Mouse (Mus musculus) hindbrain, embryonic 11.5 days (tissue): ENCODE data around the gene Ppp6r1. TPM values are rescaled to one million over a fixed set of nuclear protein-coding genes. Genes with fewer than 3 reads are reported as not detected.

Experiments
- ATAC-seq: fragments of 200-750 bp; cut with Nextera tagmentation; 2 replicates; pipeline ENCODE4 v1.8.0; 2017; ENCODE audit warnings: mild to moderate bottlenecking, moderate TSS enrichment, moderate library complexity; ENCODE audit not compliant: low FRiP score
- DNase-seq: peaks from one replicate; pipeline ENCODE4 v3.0.0-alpha.2; 2015; ENCODE audit warnings: low spot score
- H3K27ac ChIP-seq: fragments of 300-500 bp; sonication (generic); 2 replicates; pipeline ENCODE4 v1.5.1; 2014; ENCODE audit warnings: mild to moderate bottlenecking, low read depth, low read length
- H3K27me3 ChIP-seq: fragments of 300-500 bp; sonication (generic); 2 replicates; pipeline ENCODE4 v1.6.1; 2014; ENCODE audit warnings: mild to moderate bottlenecking, low read length, moderate library complexity, mixed read lengths; ENCODE audit not compliant: control insufficient read depth, insufficient read depth
- H3K36me3 ChIP-seq: fragments of 300-500 bp; sonication (generic); 2 replicates; pipeline ENCODE4 v1.6.1; 2014; ENCODE audit warnings: mild to moderate bottlenecking, low read length, moderate library complexity, mixed read lengths; ENCODE audit not compliant: control insufficient read depth, insufficient read depth
- H3K4me1 ChIP-seq: fragments of 300-500 bp; sonication (generic); replicated peaks from 2 replicates; pipeline ENCODE4 v1.6.1; 2014; ENCODE audit warnings: low read length, mixed read lengths; ENCODE audit not compliant: control insufficient read depth, insufficient read depth
- H3K4me2 ChIP-seq: fragments of 300-500 bp; sonication (generic); replicated peaks from 2 replicates; pipeline ENCODE4 v1.6.1; 2014; ENCODE audit warnings: mild to moderate bottlenecking, low read depth, low read length
- H3K4me3 ChIP-seq: fragments of 300-500 bp; sonication (generic); 2 replicates; pipeline ENCODE4 v1.5.1; 2014; ENCODE audit warnings: low read depth, low read length
- H3K9ac ChIP-seq: fragments of 300-500 bp; sonication (generic); 2 replicates; pipeline ENCODE4 v1.6.1; 2014; ENCODE audit warnings: low read depth, low read length
- H3K9me3 ChIP-seq: fragments of 300-500 bp; sonication (generic); 2 replicates; pipeline ENCODE4 v1.6.1; 2016; ENCODE audit warnings: low read length; ENCODE audit not compliant: control insufficient read depth
- WGBS: fragments of 180-500 bp; shearing (Covaris S2); extraction: QIAGEN DNeasy Blood & Tissue Kit; methylation state at CpG from one replicate; pipeline ENCODE4 v1.1.7; 2014; 5-methylcytosine and 5-hydroxymethylcytosine counted together
- polyA plus RNA-seq: library from polyadenylated mRNA; unstranded; fragments of >200 nt; fragmentation: Nextera tagmentation; extraction: Ambion mirVana; gene quantifications from 2 replicates; pipeline ENCODE4 v1.2.1, GENCODE M21; 2014

Gene Ppp6r1
- polyA plus RNA-seq, 1 experiment from 2014 or later, result 8.1 TPM

GRCm38 (mm10) chr7:4684203-4684602, 25.4 kb upstream of the Ppp6r1 start:
- Histone ChIP-seq H3K4me1 (no peaks in the 10 kb centered on the region), H3K4me2 (peak overlapping the region; percentile 64), H3K4me3 (peak overlapping the region; percentile 50), H3K27ac (no peak overlapping the region), H3K9ac (peak overlapping the region; percentile 49), H3K9me3 (no peaks in the 10 kb centered on the region), H3K27me3 (no peaks in the 10 kb centered on the region), H3K36me3 (0 out of 2 replicates have a peak, but pooled peaks cover 3% of the 10 kb centered on the region)
- no peak for DNase-seq
- WGBS, result under 1% methylated on average over 13 of the region's 13 CpGs
- ATAC-seq, result 0 out of 2 replicates have a peak, but pooled peaks have one; percentile 2

GRCm38 (mm10) chr7:4683307-4683706, 24.5 kb upstream of the Ppp6r1 start:
- WGBS, result 85% methylated on average over 5 of the region's 5 CpGs
- Histone ChIP-seq H3K4me1 (no peaks in the 10 kb centered on the region), H3K27ac (no peak overlapping the region), H3K9me3 (no peaks in the 10 kb centered on the region), H3K4me3 (no peak overlapping the region), H3K9ac (no peak overlapping the region), H3K4me2 (no peak overlapping the region), H3K27me3 (no peaks in the 10 kb centered on the region), H3K36me3 (0 out of 2 replicates have a peak, but pooled peaks cover 3% of the 10 kb centered on the region)
- ATAC-seq, result no peak
- no peak for DNase-seq

- no peak overlapping the region for H3K27ac ChIP-seq
- no peak overlapping the region for H3K4me3 ChIP-seq
- ATAC-seq, result no peak
- 93% methylated on average over 7 of the region's 7 CpGs for WGBS
- H3K9me3 ChIP-seq, result no peaks in the 10 kb centered on the region
- H3K4me2 ChIP-seq, result no peak overlapping the region
- no peaks in the 10 kb centered on the region for H3K27me3 ChIP-seq
- no peak for DNase-seq
- H3K4me1 ChIP-seq, result no peaks in the 10 kb centered on the region
- no peak overlapping the region for H3K9ac ChIP-seq
- H3K36me3 ChIP-seq, result peaks cover 3% of the 10 kb centered on the region; the same call in 1 of the 2 replicates
Observed at GRCm38 (mm10) chr7:4675200-4675599, 16.4 kb upstream of the Ppp6r1 start.

GRCm38 (mm10) chr7:4674114-4674731, 15.4 kb upstream of the Ppp6r1 start:
- Histone ChIP-seq H3K4me2 (no peak overlapping the region), H3K4me3 (no peak overlapping the region), H3K36me3 (peaks cover 3% of the 10 kb centered on the region; the same call in 1 of the 2 replicates), H3K27me3 (no peaks in the 10 kb centered on the region), H3K4me1 (no peaks in the 10 kb centered on the region), H3K27ac (no peak overlapping the region), H3K9me3 (no peaks in the 10 kb centered on the region), H3K9ac (no peak overlapping the region)
- WGBS, result 92% methylated on average over 12 of the region's 12 CpGs
- DNase-seq, result no peak
- ATAC-seq, result no peak

- Histone ChIP-seq H3K36me3 (no peaks in the 10 kb centered on the region), H3K27me3 (no peaks in the 10 kb centered on the region)
Observed at GRCm38 (mm10) chr7:4671956-4672355, 13.1 kb upstream of the Ppp6r1 start.

GRCm38 (mm10) chr7:4670655-4671255, 11.9 kb upstream of the Ppp6r1 start:
- DNase-seq (no peak), ATAC-seq (no peak)
- H3K36me3 ChIP-seq, result 0 out of 2 replicates have a peak, but pooled peaks cover 4% of the 10 kb centered on the region
- no peak overlapping the region for H3K4me2 ChIP-seq
- no peak overlapping the region for H3K4me3 ChIP-seq
- H3K27me3 ChIP-seq, result no peaks in the 10 kb centered on the region
- H3K4me1 ChIP-seq, result no peaks in the 10 kb centered on the region
- no peaks in the 10 kb centered on the region for H3K9me3 ChIP-seq
- 94% methylated on average over 8 of the region's 8 CpGs for WGBS
- no peak overlapping the region for H3K9ac ChIP-seq
- no peak overlapping the region for H3K27ac ChIP-seq

More at GRCm38 (mm10) chr7:4671956-4672355, 13.1 kb upstream of the Ppp6r1 start:
- 75% methylated on average over 4 of the region's 4 CpGs for WGBS
- Histone ChIP-seq H3K27ac (no peak overlapping the region), H3K4me3 (no peak overlapping the region), H3K9ac (no peak overlapping the region), H3K4me2 (no peak overlapping the region), H3K9me3 (no peaks in the 10 kb centered on the region), H3K4me1 (no peaks in the 10 kb centered on the region)
- DNase-seq (no peak), ATAC-seq (no peak)

GRCm38 (mm10) chr7:4669156-4669555, 10.3 kb upstream of the Ppp6r1 start:
- Histone ChIP-seq H3K9me3 (no peaks in the 10 kb centered on the region), H3K4me2 (no peak overlapping the region), H3K27ac (no peak overlapping the region), H3K27me3 (no peaks in the 10 kb centered on the region), H3K36me3 (0 out of 2 replicates have a peak, but pooled peaks cover 8% of the 10 kb centered on the region), H3K9ac (no peak overlapping the region), H3K4me3 (no peak overlapping the region), H3K4me1 (no peaks in the 10 kb centered on the region)
- 95% methylated on average over 9 of the region's 9 CpGs for WGBS
- DNase-seq (no peak), ATAC-seq (no peak)

- 0 out of 2 replicates have a peak, but pooled peaks cover 8% of the 10 kb centered on the region for H3K36me3 ChIP-seq
- 97% methylated on average over 8 of the region's 8 CpGs for WGBS
Observed at GRCm38 (mm10) chr7:4668506-4668905, 9.7 kb upstream of the Ppp6r1 start.

GRCm38 (mm10) chr7:4666871-4667270, 8.1 kb upstream of the Ppp6r1 start:
- H3K9me3 ChIP-seq, result no peaks in the 10 kb centered on the region
- H3K27ac ChIP-seq, result no peak overlapping the region
- H3K4me3 ChIP-seq, result no peak overlapping the region
- H3K27me3 ChIP-seq, result no peaks in the 10 kb centered on the region
- DNase-seq, result no peak
- 93% methylated on average over 5 of the region's 5 CpGs for WGBS
- H3K4me2 ChIP-seq, result no peak overlapping the region
- H3K36me3 ChIP-seq, result 0 out of 2 replicates have a peak, but pooled peaks cover 8% of the 10 kb centered on the region
- no peak for ATAC-seq
- H3K4me1 ChIP-seq, result no peaks in the 10 kb centered on the region
- H3K9ac ChIP-seq, result no peak overlapping the region

More at GRCm38 (mm10) chr7:4668506-4668905, 9.7 kb upstream of the Ppp6r1 start:
- no peak overlapping the region for H3K27ac ChIP-seq
- no peaks in the 10 kb centered on the region for H3K4me1 ChIP-seq
- no peaks in the 10 kb centered on the region for H3K27me3 ChIP-seq
- no peak for ATAC-seq
- no peak overlapping the region for H3K9ac ChIP-seq
- no peak overlapping the region for H3K4me3 ChIP-seq
- no peaks in the 10 kb centered on the region for H3K9me3 ChIP-seq
- DNase-seq, result no peak
- H3K4me2 ChIP-seq, result no peak overlapping the region
